Mouse (Mus musculus) 3134 (cell line): ENCODE measurements at regions not wholly inside any gene's neighbourhood (a gene's known extent, or its start where the extent isn't known, plus 50 kb on each side); places are given as distances from the start of the nearest gene placed in this dataset.

Experiments
- DNase-seq: peaks from one replicate; pipeline ENCODE4 v3.0.0-alpha.2; 2011; ENCODE audit warnings: low spot score; ENCODE audit not compliant: insufficient read length; ENCODE audit errors: extremely low read depth

DNA sequence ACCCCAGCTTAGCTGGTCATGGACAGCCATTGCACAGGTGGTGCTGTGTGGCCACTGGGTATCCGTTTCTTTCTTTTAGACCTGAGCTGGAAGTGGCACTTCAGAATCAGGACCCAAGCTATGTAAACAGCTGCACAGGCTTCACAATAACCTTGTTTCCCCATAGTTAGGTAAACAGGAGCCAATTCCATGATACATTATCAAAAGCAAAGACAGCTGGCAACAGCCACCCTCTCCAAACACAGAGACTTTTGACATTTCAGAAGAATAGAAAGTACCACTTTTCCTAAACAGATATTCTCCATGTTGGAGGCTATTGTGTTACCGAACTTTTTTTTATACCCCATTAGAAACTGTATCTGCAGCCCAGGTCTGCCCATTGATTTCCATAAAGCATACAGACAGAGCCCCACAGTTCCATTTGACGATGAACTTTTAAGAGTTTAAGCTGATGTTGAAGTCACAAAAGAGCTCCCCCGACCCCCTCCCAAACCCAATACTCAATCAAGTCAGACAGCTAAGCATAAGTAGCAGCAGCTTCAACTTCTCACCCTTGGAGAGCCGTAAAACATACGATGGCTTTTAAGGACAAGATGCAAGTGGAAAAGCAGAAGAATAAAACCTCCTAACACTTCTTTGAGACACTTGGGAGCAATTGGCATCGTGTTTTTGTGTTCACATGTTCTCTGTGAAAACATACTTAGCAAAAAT lies 162.5 kb upstream of the Arglu1 start:
- DNase-seq = no peak

DNA sequence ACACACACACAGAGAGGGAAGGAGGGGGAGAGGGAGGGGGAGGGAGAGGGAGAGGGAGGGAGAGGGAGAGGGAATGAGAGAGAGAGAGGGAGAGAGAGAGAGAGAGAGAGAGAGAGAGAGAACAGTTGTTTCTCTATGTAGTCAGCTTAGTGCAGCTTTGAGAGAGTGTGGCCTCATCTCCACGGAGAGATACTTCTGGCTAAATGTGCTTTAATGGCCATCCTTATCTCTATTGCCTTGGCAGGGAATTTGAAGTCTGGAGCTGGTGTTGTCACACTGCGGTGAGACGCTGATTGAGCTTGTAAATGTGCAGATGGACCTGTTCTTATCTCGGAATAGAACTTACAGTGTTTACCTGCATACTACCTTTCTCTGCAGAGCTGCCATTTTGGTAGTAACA lies 160.9 kb upstream of the Arglu1 start:
- DNase-seq = no peak

DNA sequence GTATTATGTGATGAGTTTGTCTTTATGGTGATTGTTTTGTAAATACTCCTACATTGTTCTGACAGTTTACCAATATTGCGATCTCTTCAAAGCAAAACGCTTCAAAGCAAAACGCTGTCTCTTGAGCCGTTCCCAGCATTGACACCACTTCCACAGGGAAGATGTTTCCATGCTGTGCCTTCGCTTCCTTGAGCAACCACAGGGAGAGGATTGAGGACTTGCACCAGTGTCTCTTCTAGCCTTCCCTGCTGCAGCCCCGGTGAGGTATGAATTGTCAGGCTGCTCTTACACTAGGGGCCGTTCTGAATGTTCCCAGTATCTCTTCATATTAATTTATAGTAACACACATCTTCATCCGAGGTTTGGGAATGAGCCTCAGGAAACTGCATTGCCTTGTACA lies 160.4 kb upstream of the Arglu1 start:
- DNase-seq = no peak

DNA sequence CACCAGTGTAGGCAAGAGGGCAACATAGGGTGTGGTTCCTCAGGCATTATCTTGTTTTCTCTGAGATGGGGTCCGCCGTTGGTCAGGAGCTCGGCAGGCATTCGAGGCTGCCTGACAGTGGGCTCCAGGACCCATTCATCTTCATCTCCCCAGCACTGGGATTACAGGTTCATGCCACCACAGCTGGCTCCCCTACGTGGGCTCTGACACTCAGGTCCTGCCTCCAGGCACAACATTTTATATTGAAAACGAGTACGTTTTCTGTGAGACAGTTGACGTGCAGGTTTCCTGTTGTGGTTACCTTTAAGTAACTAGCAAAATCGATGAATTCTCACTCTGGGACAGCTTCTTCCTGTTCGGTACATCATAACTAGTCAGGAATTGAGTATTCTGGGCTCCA lies 157.3 kb upstream of the Arglu1 start:
- no peak for DNase-seq

DNA sequence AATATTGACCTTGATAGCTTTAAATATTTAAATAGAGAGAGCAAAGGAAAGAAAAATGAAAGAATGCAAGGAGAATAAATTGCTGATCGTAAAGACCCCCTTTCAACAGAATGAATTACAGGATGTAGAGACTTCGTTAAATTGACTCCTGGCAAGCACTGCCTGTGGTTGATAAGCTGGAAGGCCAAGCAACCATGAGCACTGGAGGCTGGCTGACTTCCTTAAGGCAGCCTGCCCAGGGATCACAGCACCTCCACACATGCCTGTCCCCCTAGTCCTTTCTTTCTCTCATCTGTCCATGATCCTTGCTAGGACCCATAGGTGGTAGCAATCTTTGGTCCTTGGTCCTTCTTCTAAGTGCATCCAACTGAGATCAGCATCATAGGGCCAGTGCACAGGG lies 152.0 kb upstream of the Arglu1 start:
- DNase-seq = no peak

DNA sequence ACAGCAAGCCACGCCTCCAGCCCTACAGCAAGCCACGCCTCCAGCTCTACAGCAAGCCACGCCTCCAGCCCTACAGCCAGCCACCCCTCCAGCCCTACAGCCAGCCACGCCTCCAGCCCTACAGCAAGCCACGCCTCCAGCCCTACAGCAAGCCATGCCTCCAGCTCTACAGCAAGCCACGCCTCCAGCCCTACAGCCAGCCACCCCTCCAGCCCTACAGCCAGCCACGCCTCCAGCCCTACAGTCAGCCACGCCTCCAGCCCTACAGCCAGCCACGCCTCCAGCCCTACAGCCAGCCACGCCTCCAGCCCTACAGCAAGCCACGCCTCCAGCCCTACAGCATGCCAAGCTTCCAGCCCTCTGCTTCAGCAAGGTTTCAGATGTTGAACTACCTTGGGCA lies 145.8 kb upstream of the Arglu1 start:
- DNase-seq = peak; percentile 37

DNA sequence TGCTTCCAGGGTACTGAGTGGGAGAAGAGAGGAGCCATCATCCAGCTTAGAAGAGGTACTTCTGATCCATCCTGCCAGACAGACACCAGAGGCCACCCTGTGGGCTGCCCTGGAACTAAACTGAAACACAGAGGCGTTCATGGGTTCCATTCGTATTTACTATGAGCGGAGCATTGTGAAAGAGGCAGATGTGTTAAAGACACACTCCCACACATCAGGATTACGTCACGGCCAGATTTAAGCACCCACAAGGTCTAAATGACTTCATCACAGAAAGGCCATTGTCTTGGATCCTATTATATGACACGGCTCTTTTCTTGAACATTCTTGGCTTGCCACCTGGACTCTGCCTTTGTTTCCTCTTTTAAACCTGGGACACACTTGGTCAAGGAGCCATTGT lies 141.0 kb upstream of the Arglu1 start:
- no peak for DNase-seq

DNA sequence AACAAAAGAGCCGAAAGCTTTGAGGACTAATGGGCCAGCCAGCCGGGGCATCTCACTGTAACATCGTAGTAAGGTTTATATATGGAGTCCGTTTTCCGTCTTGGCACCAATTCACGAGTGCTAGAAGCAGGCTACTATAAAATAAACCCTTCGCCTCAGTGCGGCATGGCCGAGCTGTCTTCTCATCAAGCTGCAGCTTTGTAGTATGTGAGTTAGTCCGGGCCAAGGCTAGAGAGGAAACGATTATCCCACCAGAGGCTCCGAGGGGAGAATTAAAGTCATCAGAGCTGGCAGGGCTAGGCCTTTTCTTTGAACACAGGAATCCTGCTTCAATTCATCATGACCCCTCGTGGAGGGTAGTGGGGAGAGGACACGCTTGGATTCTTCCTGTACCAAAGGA lies 138.9 kb upstream of the Arglu1 start:
- DNase-seq = no peak

DNA sequence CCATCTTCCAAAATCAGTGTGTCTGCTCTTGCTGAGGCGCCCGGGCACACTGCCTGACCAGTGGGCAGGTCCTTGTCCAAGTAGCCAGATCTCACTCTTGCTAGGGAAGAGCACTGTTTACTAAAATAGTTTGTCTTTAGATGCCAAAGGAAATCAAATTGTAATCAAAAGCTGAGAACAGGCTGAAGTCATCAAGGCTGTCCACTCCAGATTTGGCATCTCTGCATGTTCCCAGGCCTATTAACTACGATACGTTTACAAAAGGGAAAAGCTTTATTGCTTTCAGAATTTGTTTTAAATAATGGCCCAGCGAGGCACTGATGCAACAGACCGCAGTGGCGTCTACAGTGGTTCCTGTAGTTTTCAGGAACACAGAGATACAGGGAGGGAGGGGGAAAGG lies 137.2 kb upstream of the Arglu1 start:
- DNase-seq = no peak

DNA sequence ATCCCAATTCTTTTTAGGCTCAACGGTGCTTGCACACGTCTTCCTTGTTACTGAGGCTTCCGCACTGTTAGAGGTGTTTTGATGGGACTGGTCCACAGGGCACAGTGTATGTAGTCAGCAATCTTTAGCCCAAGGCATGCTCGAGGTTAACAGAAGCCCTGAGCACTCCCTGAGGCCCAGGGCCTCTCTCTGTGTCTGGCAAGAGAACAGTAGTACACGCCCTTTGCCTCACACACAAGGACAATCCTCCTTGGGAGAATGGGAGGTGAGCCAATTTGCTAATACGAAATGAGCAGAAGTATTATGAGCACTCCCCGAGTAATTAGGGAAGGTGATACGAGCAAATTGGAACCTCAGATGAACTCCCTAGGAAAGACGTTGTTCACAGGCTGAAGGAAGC lies 136.5 kb upstream of the Arglu1 start:
- no peak for DNase-seq

DNA sequence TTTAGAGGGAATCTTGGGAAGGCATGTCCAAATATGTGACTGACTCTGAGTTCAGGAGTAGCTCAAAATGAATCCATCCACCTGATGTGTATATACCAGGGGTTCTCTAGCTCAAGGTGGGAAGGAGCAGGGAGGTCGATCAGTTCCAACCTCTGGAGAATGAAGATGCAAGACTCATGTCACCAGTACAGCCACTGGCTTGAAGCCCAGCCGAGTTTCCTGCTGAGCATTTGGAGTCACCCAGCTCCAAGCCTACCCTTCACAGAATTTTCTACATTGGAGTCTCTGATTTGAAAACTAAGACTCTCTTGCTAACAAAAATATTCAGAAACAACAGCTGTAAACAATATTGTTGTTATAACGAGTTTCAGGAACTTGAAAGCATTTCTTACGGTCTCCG lies 134.6 kb upstream of the Arglu1 start:
- DNase-seq = no peak

DNA sequence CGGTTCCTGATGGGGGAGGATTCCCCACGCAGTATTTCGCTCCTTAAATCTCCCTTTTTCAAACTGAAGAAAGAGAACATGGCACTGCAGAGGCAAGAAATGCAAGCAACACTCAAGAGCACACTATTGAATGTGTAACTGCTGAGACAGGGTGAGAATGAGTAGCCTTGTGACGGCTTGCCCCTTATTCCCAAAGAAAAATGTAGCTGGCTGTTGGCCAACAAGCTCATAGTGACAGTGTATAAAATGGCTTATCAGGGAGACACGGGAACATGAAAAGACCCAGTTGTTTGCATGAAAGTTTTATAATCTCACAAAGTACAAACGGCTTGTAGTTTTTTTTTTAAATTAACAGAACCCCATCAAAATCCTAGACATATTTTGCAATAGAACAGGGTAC lies 130.8 kb upstream of the Arglu1 start:
- DNase-seq = no peak

DNA sequence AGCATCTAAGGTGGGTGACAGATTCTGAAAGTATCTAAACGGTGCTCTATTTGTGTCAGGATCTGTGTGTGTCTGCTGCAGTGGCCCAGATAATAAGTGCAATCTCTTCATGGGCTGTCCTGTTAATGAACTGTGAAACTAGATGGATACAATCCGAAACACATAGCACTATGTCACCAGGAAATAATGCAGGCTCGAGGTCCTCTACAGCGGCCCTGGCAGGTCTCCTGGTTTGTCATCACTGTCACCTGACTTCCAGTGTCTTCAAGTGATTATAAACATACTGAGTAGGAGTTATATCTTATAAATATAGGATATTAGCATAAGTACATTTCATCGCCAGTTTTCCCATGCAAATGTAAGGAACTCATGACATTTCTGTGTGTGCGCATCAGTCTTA lies 130.3 kb upstream of the Arglu1 start:
- DNase-seq = no peak

DNA sequence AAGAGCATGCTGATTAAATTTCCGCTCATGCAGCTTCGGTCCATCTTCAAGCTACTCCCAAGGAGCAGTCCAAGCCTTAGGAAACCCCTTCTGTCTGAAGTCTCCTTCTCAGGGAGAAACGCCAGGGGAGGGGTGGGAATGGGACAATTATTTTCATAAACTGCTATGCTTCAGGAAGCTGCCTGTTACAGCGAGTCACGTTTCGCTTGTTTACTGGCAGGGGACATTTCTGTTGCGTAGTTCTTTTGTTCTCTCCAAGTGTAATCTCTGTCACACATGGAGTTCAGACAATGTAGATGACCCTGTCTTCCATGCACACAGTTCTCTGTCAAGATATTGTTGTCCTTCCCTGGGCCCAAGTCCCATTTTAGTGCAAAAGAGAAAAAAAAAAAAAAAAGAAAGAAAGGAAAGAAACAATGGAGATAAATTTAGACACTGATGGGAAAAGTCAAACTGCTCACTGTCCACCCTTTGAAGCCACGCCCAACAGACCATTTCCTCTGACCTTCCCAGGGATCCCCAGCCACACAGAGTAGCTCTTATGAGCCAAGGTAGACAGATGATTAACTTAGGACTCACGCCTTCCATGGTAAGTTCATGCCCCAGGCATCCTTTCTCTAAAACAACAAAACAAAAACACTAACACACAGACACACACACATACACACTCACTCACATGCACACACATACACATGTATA lies 129.1 kb upstream of the Arglu1 start:
- no peak for DNase-seq

DNA sequence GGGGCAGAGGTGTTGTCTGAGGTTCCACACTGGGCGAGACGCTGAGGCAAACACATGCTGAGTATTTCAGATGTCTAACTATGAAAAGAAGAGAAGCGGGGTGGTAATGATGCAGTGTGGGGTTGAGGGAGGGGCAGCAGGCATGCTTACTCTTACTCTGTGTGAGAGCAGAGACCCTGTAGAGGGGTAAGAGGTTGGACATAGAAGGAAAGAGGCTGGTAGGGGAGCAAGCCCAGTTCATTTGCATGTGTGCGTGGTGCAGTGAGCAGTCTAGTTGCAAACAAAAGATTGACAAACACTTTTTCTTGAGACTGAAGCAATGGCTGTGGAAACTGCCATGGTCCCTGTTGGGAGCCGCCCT lies 122.5 kb upstream of the Arglu1 start:
- no peak for DNase-seq

DNA sequence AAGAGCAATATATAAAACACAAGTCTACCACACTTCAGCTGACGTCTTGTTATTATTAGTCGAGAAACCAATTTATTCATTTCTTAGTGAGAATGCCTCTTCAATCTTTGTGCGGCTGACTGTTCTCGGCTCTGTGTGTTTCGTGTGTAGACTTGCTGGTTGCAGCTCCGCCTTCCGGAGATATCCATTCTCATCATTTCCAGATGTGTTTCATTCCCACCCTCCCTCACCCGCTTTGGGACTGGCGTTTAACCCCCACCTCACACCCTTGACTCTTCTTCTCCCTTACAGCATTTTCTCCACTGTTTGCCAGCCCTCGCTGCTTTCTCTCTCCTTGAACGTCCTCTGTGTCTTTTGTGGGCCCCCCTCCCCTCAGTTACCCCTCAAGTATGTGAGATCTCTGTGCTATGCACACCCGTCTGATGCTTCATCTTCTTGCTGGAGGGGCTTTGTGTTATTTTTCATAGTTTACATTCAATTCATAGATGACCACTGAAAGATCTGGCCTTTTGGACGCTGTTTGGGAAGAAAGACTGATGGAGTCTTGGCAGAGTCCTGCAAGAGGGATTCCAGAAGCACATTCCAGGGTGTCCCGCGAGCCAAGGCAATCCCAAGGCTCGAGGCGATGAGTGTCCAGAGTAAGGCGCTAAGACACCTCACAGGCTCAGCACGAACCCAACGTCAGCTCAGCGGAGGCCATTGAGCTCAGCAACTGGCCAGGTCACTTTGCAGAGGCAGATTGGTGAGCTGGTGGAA lies 121.9 kb upstream of the Arglu1 start:
- DNase-seq = no peak

DNA sequence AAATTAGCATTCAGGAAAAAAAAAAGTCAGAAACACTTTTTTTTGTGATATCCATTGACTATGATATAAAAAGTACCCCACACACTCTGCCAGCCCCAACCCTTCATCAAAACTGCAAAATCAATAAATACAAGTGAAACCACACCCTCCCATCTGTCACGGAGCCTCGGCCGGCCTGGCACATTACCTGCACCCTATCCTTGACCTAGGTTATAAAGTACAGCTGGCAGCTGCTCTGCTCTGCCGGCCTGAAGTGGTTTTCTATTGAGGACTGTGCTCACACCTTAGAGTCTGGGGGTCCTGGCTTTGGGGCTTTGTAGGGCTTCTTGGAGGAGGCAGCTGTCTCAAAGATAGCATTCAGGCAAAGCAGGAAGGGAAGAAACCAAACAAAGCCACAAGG lies 120.6 kb upstream of the Arglu1 start:
- no peak for DNase-seq

DNA sequence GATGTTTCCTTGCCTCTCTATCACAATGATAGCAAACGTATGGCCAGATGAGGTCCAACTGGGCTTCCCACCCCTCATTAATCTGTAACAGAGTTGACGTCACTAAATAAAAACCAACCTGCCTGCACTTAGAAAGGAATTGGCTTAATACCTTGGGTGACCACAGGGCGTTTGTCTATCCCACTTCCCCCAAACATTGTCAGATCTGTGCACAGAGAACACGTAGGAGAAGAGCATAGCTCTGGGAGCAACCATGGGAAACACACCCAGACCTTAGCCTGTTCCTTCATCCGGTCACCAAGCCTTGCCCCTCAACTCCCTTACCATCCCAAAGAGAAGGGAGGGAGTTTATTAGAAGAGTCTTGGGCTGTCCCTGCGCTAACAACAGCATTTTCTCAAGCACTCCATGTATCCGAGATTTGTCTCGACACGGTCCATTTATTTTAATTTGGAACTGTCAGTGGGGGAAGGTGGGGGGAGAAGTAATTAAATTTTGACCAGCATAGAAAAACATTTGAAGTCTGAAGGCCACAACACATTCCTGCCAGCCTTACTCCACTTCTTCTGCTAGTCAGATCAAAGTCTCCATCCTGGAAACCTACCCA lies 119.6 kb upstream of the Arglu1 start:
- DNase-seq = no peak

DNA sequence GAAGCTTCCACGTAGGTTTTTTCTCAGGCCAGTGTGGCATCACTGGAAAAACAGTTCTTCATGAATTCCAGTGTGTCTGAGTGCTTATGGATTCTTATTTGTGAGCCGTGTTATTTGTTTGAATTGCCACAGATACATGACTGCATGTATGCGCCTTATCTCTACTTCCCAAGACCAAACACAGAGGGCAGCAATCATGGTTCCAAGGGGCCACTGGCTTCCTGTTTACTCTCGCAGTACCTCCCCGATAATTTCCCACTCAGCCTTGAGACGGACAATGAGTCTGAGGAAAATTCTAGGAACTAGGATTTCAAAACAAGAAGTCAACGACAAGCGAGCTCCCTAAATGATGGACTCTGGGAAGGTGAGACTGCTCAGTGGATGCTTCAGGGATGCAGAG lies 119.0 kb upstream of the Arglu1 start:
- no peak for DNase-seq

DNA sequence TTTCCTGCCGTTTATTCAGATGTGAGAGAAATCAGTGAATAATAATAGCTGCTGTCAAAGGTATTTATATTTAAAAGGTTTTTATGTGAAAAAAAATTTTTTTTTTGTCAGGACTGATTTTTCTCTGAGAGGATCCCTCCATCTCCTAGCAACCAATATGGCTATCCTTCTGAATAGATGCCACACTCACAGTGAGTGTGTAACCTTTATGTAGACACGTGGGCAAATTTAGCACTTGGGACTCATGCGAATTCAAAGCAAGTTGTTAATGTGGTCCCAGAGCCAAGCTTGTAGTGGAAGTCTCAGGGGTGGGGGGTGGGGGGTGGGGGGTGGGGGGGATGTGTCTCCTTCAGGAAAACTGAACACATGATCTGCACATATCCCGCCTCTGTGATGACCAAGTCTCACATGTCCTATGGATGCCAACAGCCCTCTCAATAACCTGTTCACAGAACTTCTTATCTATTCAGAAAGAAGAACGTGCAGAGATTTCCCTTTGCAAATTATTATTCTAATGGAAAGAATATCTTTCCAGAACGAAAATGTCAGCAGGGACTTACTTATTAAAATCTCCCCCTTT lies 112.5 kb upstream of the Arglu1 start:
- no peak for DNase-seq

DNA sequence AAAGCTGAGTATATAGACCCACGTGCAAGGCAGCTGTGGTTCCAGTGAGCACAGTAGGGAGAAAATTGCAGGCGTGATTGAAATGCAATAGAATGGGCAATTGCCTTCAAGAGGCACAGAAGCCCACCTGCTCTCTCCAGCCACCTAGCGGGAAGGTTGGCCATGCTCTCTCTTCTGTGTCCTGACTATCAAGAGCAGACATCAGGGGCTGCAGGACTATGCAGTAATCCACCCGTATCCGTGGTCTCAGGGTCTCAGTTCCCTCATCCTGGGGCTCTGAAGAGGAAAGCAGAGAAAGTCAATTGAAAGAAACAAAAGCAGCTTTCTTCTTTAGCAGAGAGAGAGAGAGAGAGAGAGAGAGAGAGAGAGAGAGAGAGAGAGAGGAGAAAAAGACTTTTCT lies 112.0 kb upstream of the Arglu1 start:
- no peak for DNase-seq
